Mouse (Mus musculus) liver, adult 2 months (tissue): Measurements from ENCODE around the gene Sntb2.
"Not testable (repeated sequence)": the region's sequence is repeated elsewhere in the genome, so short reads cannot be mapped to it uniquely, and the experiment has no call there.

Experiments used
- CTCF ChIP-seq: fragments of 200-500 bp; IDR thresholded peaks from 2 replicates; pipeline ENCODE4 v1.5.1; 2011; ENCODE audit warnings: low read depth, low read length, control low read depth
- POLR2A ChIP-seq: fragments of 200-500 bp; IDR thresholded peaks from 2 replicates; pipeline ENCODE4 v1.6.1; 2011; ENCODE audit warnings: low read length, control low read depth; ENCODE audit not compliant: insufficient read depth; ENCODE audit errors: extremely low read depth

GRCm38 (mm10) chr8:106996339-106996738, 60.8 kb downstream of the Sntb2 start:
- TF ChIP-seq POLR2A, CTCF: not testable (repeated sequence)
